Mouse (Mus musculus) thymus, postnatal 4 days (tissue): Measurements from ENCODE around the gene Dus1l.
"Not testable (repeated sequence)": the region's sequence is repeated elsewhere in the genome, so short reads cannot be mapped to it uniquely, and the experiment has no call there.

Experiments
- DNase-seq: peaks from one replicate; pipeline ENCODE4 v3.0.0; 2021

Gene Dus1l

DNA sequence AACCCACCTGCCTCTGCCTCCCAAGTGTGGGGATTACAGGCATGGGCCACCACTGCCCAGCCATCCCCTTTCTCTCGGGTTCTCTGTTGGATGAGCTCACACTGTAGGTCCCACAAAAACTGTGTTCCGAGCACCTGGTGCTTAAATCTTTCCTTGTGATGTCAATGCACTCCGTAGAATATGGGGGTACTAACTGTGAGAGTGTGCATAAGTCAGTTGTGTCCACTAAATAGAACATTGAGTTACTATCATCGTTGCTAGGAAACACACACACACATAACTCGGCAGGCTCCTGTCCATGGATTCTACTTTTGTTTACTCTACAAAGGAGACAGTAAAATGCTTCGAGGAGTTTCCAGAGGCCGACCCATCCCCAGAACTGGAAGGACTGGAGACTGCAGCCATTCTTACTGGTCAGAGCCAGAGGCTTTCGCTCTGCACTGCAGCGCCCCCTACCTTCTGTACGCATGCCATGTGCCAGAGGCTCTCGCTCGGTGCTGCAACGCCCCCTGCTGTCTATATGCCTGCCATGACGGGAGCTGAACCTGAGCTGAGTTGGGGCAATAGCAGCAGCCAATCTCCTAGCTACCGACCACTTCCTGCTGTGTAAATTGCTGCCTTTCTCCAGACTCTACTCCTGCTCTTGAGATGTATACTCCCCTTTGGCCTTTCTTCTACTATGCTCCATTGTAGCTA is 20.3 kb downstream of the Dus1l start:
- peak; percentile 98 for DNase-seq

DNA sequence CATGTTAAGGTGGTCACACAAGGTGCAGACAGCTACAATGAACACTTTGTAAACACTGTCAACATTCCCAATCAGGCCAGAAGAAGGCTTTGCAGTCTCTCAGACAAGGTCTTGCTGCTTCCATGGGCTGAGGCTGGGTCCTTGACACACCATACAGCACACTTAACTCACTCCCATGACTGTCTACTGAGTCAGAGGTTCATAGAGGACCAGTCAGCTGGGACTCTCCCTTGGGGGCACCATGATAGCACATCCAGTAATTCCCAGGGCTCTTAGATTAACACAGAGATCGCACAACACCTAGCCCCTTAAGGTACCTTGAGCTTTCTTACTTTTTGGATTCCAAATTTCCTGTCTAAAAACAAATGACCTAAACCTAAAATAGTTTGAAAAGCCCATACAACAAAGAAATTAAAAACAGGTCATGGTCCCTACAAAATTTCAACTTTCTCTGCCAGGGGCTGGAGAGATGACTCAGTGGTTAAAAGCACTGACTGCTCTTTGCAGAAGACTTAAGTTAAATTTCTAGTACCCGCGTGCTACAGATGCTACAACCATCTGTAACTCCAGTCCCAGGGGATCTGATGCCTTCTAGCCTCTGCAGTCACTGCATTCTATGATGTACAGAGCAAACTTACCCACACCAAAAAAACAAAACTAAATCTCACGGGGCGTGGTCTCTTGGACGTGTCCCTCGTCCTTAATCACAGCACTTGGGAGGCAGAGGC is 22.6 kb downstream of the Dus1l start:
- DNase-seq = no peak

DNA sequence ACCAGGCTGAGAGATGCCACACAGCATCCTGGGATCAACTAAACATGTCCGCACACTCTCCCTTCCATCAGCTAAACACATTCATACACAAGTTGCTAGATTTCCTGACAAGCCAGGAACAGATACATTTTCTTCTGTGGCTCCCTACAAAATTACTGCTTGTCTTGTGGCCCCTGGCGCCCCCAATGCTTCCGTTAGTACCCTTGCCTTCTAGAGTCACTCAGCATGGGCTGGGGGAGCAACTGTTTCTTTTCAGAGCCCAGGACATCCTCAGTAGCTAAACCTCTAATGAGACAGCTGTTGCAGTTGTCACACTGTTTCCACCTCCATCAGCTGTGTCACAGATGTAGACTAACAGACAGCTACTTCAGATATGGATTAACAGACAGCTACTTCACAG is 23.5 kb downstream of the Dus1l start:
- peak; percentile 3 for DNase-seq

DNA sequence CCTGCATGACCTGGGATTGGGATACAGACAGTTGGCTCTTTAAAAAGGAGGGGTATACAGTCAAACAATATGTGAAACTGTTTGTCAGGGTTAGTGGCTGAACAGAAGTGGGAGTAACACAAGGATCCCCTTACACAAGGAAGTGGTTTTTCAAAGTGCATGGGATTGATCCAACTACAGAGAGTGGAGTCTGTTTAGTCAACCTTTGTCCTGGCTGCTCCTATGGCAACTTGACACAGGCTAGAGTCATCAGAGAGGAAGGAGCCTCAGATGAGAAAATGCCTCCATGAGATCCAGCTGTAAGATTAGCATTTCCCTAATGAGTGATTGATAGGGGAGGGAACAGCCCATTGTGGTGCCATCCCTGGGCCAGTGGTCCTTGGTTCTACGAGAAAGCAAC is 28.0 kb downstream of the Dus1l start:
- no peak for DNase-seq

DNA sequence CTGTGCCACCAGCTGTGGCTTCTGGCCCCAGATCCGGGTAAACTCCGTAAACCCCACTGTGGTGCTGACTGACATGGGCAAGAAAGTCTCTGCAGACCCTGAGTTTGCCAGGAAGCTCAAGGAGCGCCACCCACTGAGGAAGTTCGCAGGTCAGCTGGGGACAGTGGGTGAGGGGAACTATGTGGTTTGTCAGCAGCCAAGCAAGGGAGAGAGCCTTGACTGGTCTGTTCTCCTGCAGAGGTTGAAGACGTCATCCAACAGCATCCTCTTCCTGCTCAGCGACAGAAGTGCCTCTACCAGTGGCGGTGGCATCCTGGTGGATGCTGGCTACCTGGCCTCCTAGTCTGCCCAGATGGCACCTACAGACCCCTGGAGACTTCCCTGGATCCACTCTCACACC is 29.2 kb downstream of the Dus1l start:
- DNase-seq = not testable (repeated sequence)

DNA sequence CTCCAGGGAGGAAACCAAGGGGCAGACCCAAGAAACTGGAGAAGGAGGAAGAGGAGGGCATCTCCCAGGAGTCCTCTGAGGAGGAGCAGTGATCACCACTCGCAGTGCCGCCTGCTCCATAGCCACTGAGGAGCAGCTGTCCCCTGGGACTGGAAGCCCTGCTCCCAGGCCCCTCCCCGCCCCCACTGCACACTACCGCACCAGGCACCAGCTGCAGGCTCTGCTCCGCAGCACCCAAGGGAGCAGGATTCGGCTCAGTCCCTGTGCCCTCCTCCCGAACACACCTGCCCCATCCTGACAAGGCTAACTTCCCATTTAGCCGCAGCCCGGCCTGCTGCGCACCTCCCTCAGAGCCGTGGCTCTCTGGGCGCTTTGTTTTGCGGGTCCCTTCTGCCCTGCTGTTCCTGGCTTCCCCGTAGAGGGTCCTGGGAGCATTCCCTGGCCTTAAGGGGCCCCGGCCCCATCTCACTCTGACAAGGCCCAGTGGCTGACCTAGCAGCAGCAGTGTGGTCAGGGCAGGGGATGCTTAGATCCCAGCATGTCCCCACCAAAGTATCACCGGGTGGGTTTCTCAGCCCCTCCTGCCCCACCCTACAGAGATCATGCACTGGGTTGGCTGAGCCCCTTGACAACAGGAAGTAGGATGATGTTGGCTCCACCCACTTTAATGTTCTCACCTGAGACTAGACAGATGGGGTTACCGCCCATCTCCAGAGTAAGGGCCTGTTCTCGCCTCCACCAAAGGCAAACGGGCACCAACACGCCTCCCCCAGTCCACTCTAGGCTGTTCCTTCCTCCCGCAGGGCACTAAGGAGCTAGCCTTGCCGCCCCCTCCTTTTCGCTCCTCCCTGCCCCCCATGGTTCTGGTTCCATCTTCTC is 32.8 kb downstream of the Dus1l start:
- DNase-seq = not testable (repeated sequence)

DNA sequence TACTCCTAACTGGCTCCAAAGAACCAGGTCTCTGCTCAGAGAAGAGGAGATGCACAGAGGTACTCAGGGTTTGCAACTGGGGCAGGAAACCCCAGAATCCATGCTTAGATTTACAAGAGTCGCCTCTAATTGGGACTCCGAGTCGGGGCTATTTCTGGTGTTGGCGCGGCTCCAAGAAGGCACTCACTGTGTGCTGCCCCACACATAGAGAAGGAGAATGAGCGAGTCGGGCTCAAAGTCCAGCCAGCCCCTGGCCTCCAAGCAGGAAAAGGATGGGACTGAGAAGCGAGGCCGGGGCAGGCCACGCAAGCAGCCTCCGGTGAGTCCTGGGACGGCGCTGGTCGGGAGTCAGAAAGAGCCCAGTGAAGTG is 33.5 kb downstream of the Dus1l start, which contains the start of gene Hmga1b:
Gene Hmga1b, plus strand, starts transcription at position 123 of the 370 bp plus-strand sequence.
- DNase-seq = not testable (repeated sequence)

DNA sequence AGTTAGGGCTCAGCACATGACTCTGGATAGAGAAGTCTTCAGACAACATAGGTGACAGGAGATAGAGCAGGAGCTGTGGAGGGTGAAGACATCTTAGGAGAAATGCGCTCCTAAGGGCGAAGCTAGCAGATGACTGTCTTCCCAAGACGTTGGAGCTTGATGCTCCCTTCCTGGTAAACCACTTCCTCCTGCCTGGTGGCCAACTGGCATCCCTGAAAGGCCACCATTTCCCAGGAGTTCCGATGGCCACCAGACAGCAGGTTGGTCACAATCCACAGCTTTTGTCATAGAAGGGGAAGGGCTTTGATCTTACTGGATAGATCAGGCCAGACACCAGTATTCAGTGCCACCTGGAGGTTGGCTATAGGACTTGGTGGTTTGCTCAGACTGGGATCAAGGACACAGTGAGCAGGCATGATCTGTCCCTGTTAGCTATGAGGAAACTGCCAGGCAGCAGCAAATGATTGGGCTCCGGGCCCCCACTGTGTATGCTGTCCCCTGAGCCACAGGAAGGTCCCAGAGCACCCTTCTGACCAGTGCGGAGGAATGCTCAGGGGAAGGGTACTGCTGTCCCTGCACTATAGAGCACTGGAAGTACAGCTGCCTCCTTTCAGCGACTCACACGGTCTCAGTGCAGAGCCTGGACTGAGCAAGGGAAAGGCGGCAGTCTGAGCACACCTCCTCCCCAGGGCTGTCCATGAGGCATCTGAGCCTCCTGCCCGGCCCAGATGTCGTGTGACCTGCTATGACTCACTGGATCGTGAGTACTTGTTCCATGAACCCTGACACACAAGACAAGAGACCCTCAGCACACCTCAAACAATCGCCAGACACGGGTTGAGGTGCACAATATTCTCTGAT is 34.2 kb downstream of the Dus1l start:
- DNase-seq = no peak

DNA sequence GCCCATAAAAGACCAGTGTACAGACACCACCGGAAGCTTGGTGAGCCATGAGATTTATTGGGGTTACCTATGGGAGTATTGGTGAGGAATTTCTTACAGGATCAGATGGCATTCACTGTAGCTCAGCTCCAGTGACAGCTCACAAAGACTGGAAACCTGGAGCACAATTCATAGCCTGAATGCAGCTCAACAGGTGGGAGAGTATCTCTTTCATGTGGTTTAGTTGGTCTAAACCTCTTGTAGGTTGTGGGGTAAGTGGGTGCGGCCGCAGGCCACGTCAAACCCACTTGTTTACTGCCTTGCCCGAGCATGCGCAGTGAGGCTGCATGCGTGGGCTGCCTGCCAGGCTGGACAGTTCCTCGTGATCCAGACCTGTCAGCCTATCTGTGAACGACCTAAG is 36.0 kb downstream of the Dus1l start:
- DNase-seq = no peak

DNA sequence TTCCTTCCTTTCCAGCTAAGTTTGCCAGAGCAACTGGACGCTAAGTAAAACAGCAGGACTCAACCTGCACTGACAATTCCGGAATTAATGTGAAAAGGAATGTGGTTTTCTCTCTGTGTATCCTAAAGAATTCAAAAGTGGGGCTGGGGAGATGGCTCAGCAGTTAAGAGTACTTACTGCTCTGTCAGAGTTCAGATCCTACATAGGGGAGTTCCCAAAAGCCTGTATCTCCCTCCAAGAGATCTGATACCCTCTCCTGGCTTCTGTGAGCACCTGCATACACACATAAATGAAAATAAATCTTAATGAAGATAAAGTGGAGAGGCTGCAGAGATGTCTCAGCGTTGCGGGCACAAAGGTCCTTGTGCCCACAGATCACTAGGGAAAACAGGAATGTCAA is 44.6 kb downstream of the Dus1l start:
- no peak for DNase-seq

DNA sequence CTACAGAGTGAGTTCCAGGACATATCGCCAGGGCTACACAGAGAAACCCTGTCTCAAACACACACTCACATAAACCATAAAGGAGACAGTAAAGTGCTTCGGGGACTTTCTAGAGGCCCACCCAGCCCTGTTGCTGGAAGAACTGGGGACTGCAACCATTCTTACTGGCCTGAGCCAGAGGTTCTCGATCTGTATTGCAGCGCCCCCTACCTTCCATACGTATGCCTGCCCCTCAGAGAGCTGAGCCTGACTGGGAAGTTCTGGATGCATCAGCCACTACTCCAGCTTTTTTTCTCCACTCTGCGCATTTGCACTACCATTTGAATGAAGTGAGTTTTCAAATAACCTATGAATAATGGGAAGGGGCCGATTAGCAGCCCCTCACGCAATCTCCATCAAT is 46.8 kb downstream of the Dus1l start:
- peak; percentile 59 for DNase-seq

DNA sequence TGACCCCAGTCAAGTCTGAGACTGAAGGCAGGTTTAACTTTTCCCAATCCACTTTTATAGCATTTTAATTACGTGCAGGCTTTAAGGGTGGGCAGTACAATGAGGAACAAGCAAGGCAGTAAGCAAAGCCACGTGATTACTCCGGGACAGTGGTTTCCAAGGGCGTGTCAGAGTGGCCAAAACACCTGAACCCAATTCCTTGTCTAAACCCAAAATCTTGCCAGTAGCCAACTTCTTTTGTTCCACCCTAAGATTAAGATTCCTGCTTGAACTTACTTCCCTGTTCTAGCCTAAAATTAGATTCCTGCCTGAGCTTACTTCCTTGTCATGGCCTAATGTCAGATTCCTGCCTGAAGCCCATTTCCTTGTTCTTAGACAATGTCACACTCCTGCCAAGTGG is 48.2 kb downstream of the Dus1l start:
- DNase-seq = no peak

DNA sequence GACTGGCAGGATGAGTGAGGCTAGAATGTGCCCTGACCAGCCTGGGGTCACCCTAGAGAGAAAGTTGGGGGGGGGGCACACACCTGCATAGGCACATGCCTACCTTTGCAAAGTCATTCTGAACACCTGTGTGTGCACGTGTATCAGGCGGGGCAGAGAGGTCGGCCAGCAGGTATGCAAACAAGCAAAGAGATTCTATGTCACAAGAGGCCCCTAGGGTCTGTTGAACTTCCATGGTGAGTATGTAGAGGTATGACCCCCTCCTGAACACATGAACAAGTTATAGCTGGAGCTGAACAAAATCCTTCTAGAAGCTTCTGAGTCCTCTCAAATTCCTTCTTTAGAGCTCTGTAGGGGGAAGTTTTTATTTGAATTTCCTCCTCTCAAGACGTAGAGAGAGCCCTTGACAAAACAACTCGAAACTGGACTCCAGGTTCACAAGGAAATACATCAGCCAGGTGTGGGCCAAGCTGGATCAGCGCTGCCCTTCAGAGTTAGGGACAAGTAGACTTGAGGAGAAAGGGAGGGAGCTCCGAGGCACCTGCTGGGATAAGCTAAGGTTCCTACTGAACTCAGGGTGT is 52.0 kb downstream of the Dus1l start:
- no peak for DNase-seq

DNA sequence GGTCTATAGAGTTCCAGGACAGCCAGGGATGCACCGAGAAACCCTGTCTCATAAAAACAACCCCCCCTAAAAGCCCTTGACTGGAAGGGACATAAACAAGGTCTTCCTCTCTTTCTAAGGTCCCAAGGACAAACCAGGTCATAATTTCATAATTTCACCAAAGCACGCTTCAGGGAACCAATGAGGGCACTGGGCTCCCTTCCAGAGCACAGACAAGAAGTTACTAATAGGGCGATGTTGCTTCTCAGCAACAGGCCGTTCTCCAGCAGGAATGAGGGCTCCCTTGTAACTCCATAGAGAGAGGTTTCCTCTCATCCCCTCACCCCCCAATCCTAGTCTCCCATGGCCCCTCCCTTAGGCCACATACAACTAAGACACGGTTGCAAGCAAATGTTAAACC is 55.2 kb downstream of the Dus1l start:
- DNase-seq = no peak
